Mouse (Mus musculus) E14TG2a.4 (cell line): Measurements from ENCODE around the gene Mical3.

Experiments used
- CTCF ChIP-seq: conservative IDR thresholded peaks from 2 replicates; pipeline ENCODE4 v1.5.1; 2014; ENCODE audit warnings: low read length
- NANOG ChIP-seq: IDR thresholded peaks from 2 replicates; pipeline ENCODE4 v1.6.1; 2014; ENCODE audit warnings: borderline replicate concordance, low read length, mixed read lengths
- POU5F1 ChIP-seq: IDR thresholded peaks from 2 replicates; pipeline ENCODE4 v1.6.1; 2014; ENCODE audit warnings: low read length, borderline replicate concordance

DNA sequence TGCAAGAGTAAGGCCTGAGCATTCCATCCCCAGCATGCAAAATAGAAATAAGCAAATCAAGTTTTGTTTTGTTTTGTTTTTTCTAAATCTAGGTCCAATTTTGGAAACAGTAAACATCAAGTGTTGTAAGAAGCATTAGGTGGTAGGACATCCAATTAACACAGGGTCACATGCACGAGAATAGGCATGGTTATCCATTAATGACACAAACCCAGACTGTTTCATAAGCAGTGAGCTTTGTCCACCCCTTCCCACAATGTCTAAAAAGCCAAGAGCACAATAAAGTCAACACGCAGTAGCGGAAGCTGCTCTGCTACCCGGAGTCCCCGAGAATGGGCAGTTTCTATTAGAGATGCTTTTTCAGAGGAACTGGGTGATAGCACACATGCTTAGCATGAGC lies 225.7 kb downstream of the Mical3 start:
- TF ChIP-seq CTCF, result no peak
- TF ChIP-seq POU5F1, result no peak
- TF ChIP-seq NANOG, result no peak
